Mouse (Mus musculus): ENCODE results near the gene Gga1. TPM values are rescaled to one million over a fixed set of nuclear protein-coding genes. Genes with fewer than 3 reads are reported as not detected.
A peak's percentile ranks its signal among the peaks of the same experiment; 100 is the strongest.
"Not testable (repeated sequence)": the region's sequence is repeated elsewhere in the genome, so short reads cannot be mapped to it uniquely, and the experiment has no call there.

The Gga1 gene
- total RNA-seq, 2 experiments from 2014 or later, result 40.4 to 45.2 TPM

- intact Hi-C loops (cut with DNase I), result loop anchor here (1.0 to 10.0 kb wide), 2 partner anchors 12 to 219 kb away; no protein-coding TSS in a partner anchor
These were observed 33.2 kb upstream of the Gga1 start for GRCm38 (mm10) chr15:78843581-78844469.

GRCm38 (mm10) chr15:78844791-78845190 lies 32.2 kb upstream of the Gga1 start:
- DNase-seq, result peak; percentile 75 to 79
- intact Hi-C loops (cut with DNase I), result loop anchor here (10.0 kb wide), 1 partner anchor 220 kb away; no protein-coding TSS in a partner anchor

More at GRCm38 (mm10) chr15:78843581-78844469, 33.2 kb upstream of the Gga1 start:
- DNase-seq, result peak; percentile 30 to 48

- intact Hi-C loops (cut with DNase I), result loop anchor here (10.0 kb wide), 1 partner anchor 221 kb away; no protein-coding TSS in a partner anchor
- peak; percentile 53 to 58 for DNase-seq
These were observed 31.7 kb upstream of the Gga1 start for GRCm38 (mm10) chr15:78845321-78845720.

GRCm38 (mm10) chr15:78845867-78846266 lies 31.1 kb upstream of the Gga1 start:
- intact Hi-C loops (cut with DNase I), result loop anchor here (10.0 kb wide), 1 partner anchor 221 kb away; no protein-coding TSS in a partner anchor
- DNase-seq, result no peak

GRCm38 (mm10) chr15:78846352-78846751 lies 30.6 kb upstream of the Gga1 start:
- DNase-seq, result no peak
- intact Hi-C loops (cut with DNase I), result loop anchor here (10.0 kb wide), 1 partner anchor 222 kb away; no protein-coding TSS in a partner anchor

- DNase-seq, result not testable (repeated sequence)
- intact Hi-C loops (cut with DNase I), result loop anchor here (10.0 kb wide), 1 partner anchor 222 kb away; no protein-coding TSS in a partner anchor
These were observed 30.2 kb upstream of the Gga1 start for GRCm38 (mm10) chr15:78846805-78847204.

- DNase-seq, result peak; percentile 89 to 92
- intact Hi-C loops (cut with DNase I), result loop anchor here (1.0 to 10.0 kb wide), 2 partner anchors 22 to 224 kb away; no protein-coding TSS in a partner anchor
These were observed 28.5 kb upstream of the Gga1 start for GRCm38 (mm10) chr15:78848467-78848866.

GRCm38 (mm10) chr15:78849485-78849884 lies 27.5 kb upstream of the Gga1 start:
- intact Hi-C loops (cut with DNase I), result loop anchor here (10.0 kb wide), 1 partner anchor 225 kb away; no protein-coding TSS in a partner anchor
- no peak for DNase-seq

GRCm38 (mm10) chr15:78850059-78850824 lies 26.7 kb upstream of the Gga1 start:
- DNase-seq, result no peak
- intact Hi-C loops (cut with DNase I), result loop anchor here (5.0 kb wide), 1 partner anchor 33 kb away; no protein-coding TSS in a partner anchor

GRCm38 (mm10) chr15:78850944-78851343 lies 26.0 kb upstream of the Gga1 start:
- no peak for DNase-seq
- intact Hi-C loops (cut with DNase I), result loop anchor here (5.0 kb wide), 1 partner anchor 34 kb away; no protein-coding TSS in a partner anchor

- intact Hi-C loops (cut with DNase I), result loop anchor here (2.0 to 5.0 kb wide), 2 partner anchors 15 to 34 kb away; no protein-coding TSS in a partner anchor
- peak; percentile 94 to 96 for DNase-seq
These were observed 25.4 kb upstream of the Gga1 start for GRCm38 (mm10) chr15:78851505-78852153.

- intact Hi-C loops (cut with DNase I), result no loop called here
- no peak for DNase-seq
These were observed 21.6 kb upstream of the Gga1 start, which contains the start of gene Lgals2 for GRCm38 (mm10) chr15:78855303-78855965. Lgals2 (minus strand) TSS chr15:78855529.

GRCm38 (mm10) chr15:78857009-78857408 lies 20.0 kb upstream of the Gga1 start:
- intact Hi-C loops (cut with DNase I), result no loop called here
- DNase-seq, result no peak

- intact Hi-C loops (cut with DNase I), result no loop called here
These were observed 17.7 kb upstream of the Gga1 start for GRCm38 (mm10) chr15:78859311-78859710.

GRCm38 (mm10) chr15:78859714-78860113 lies 17.3 kb upstream of the Gga1 start:
- no peak for DNase-seq
- intact Hi-C loops (cut with DNase I), result no loop called here

More at GRCm38 (mm10) chr15:78859311-78859710, 17.7 kb upstream of the Gga1 start:
- no peak for DNase-seq

- DNase-seq, result no peak
- intact Hi-C loops (cut with DNase I), result no loop called here
These were observed 14.7 kb upstream of the Gga1 start for GRCm38 (mm10) chr15:78862280-78862679.

GRCm38 (mm10) chr15:78863154-78863553 lies 13.8 kb upstream of the Gga1 start:
- no peak for DNase-seq
- intact Hi-C loops (cut with DNase I), result no loop called here

GRCm38 (mm10) chr15:78863852-78864253 lies 13.1 kb upstream of the Gga1 start:
- intact Hi-C loops (cut with DNase I), result no loop called here

GRCm38 (mm10) chr15:78868398-78868797 lies 8.6 kb upstream of the Gga1 start:
- DNase-seq, result peak; percentile 65 to 68
- intact Hi-C loops (cut with DNase I), result loop anchor here (5.0 kb wide), 1 partner anchor 246 kb away; no protein-coding TSS in a partner anchor

More at GRCm38 (mm10) chr15:78863852-78864253, 13.1 kb upstream of the Gga1 start:
- DNase-seq, result peak in 1 of 2 experiments; percentile 40
